Mouse (Mus musculus) neutrophil, adult 5-6 weeks (primary cell): Measurements from ENCODE around the gene Lamb3. TPM values are rescaled to one million over a fixed set of nuclear protein-coding genes. Genes with fewer than 3 reads are reported as not detected.

Source experiments
- ATAC-seq: fragments of 151-379, 151-347 bp; 2 replicates; pipeline ENCODE4 v1.8.0; 2017; ENCODE audit warnings: mild to moderate bottlenecking, moderate TSS enrichment; ENCODE audit not compliant: insufficient number of reproducible peaks, poor library complexity, low FRiP score, severe bottlenecking; ENCODE audit errors: extremely low read depth
- total RNA-seq: library from RNA; stranded (forward); fragments of 200-1000 nt; gene quantifications from 2 replicates; pipeline ENCODE4 v1.2.3, GENCODE M21; 2017

Lamb3 gene
- total RNA-seq: 25.7 and 29.8 TPM in 2 replicates

DNA sequence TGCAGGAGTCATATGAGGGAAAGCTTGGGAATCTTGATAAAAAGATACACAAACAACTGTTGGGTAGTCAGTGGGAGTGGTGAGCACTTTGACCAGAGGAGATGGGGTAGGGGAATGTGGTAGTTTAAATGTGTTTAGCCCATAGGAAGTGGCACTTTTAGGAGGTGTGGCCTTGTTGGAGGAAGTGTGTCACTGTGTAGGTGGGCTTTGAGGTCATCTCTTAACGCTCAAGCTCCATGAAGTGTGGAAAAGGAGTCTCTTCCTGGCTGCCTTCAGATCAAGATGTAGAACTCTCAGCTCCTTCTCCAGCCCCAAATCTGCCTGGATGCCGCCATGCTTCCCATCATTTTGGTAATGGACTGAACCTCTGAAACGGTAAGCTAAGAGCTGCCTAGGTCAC, at the start of gene Lamb3:
TSS of gene Lamb3 (plus strand) at position 197 of the 400 bp plus-strand sequence.
- ATAC-seq: peak; percentile 41

DNA sequence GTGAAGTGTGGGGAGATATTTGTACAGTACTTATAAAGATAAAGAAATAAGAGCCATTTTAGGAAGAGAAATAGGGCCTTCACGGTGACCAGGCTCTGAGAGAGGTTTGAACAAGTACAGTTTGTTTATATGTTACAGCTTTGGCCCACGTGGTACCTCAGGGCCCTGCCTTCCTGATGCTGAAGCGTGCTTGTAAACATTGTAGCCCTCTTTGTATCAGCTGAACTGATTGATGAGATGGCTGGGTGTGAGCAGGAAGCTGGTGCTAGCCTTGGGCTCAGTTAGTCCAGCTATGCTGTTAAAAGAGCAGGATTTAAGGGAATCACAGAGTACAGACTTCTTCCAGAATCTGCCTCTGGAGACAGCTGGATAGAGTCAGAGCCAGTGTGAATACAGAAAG, 48.3 kb upstream of the Lamb3 start:
- ATAC-seq: no peak

GRCm38 (mm10) chr1:193159613-193160012, 47.9 kb upstream of the Lamb3 start:
- no peak for ATAC-seq

DNA sequence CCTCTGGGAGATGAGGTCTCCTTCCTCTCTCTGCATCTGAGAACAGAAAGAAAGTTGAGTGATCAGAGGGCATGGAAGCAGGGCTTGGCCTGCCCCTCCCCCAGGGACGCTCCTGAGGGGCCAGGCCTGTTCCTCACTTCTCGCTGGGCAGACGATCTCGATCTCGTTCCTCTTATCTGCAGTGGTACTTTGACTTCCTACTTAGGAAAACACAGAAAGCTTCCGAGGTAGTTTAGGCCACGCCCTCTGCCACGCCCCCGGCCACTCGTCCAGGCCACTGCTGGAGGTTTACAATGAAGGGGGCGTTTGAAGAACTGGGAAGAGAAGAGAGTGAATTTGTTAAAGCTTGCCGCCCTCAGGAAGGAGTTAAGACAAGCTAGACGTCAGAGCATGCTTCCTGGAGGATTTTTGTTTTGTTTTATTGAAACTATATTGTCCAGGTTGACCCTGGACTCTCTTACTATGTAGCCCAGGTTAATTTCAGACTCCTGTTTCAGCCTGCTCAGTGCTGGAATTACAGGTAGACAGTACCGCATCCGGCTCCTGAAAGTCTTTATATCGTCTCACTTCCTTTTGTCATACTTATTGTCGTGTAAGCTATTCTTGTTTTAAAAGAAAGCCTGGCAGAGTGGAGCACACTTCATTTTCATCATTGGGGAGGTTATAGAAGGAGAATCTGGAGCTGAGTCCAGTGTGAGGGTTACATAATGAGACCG, 47.0 kb upstream of the Lamb3 start:
- ATAC-seq: peak; percentile 64; the same call in 1 of the 2 replicates

GRCm38 (mm10) chr1:193167746-193168145, 39.8 kb upstream of the Lamb3 start, which contains the start of gene A130010J15Rik:
TSS of gene A130010J15Rik (plus strand) at chr1:193168046.
- no peak for ATAC-seq

GRCm38 (mm10) chr1:193169228-193169627, 38.3 kb upstream of the Lamb3 start:
- ATAC-seq: no peak

- ATAC-seq: peak; percentile 37; the same call in 1 of the 2 replicates
Observed at GRCm38 (mm10) chr1:193169856-193170255, 37.6 kb upstream of the Lamb3 start.

DNA sequence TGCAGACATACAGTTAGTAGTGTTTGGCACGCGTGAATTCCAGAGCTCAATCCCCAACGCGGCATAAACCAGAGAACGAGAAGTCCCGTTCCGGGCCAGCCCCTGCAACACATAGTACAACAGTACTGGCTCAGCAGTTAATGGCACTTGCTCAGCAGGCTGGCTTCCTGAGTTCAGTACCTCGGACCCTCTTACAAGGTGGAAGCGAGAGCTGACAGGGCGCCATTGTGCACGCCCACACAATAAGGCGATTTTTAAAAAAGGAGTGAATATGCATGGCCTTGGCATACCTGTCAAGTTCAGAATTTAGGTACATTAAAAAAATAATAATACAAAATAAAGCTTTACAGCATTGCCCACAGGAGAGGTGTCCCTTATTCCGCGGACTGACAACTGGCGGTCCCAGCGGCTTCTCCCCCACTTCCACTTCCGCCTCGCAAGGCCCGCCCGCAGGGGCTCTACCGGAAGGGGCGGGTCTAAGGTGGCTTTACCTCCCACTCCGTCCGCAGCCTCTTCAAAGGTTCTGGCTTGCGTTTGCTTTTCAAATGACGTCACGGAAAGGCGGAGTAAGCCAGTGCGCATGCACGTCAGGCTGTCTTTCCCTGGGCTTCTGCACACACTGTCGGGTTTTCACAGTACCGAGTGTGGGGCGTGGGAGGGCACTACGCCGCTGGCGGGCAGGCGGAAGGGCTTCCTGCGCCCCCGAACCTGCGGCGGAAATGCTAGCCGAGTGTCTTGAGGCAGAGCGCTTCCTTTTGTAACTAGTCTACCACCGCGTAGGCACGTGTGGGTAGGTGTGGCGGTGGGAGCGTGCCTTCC, 34.3 kb upstream of the Lamb3 start:
- peak; percentile 94 for ATAC-seq

- no peak for ATAC-seq
Observed at GRCm38 (mm10) chr1:193173810-193174129, 33.7 kb upstream of the Lamb3 start.

DNA sequence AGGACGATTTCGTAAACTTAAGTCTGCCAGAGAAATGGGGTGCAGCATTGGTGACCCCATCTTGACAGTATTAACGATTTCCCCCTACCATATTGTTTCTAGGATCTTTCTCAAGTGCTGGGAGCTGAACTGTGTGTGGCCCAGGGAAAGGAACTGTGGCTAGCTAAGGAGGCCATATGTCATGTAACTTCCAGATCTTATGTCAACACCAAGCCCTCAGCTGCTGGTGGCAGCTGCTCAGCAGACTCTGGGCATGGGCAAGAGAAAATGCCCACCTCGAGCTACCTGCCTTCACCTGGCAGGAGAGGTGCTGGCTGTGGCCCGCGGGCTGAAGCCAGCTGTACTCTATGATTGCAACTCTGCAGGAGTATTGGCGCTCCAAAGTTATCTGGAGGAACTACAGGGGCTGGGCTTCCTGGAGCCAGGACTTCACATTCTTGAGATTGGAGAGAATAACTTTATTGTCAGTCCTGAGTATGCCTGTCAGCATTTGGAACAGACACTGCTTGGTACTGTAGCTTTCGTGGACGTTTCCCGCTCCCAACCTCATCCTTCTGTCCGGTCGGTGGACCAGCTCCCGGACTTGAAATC, 33.3 kb upstream of the Lamb3 start:
- no peak for ATAC-seq

GRCm38 (mm10) chr1:193181104-193181503, 26.4 kb upstream of the Lamb3 start:
- peak; percentile 69 for ATAC-seq

DNA sequence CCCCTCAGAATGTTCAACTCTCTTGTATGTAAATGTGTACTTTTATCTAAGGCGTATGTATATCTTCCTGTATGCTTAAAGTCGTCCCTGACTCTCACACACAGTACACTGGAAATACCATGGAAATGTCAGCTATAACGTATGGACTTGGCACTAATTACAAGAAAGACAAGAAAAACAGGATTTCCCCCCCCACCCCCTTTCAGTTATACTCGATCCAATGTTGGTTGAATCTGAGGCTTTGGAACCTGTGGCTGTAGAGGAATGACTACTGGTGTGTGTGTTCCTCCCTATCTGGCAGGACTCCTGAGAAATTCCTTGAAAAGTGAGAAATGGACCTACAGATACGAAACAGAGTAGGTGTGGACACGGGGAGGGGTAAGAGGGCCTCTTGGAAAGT, 19.2 kb upstream of the Lamb3 start:
- ATAC-seq: no peak

- peak; percentile 65 for ATAC-seq
Observed at GRCm38 (mm10) chr1:193189151-193189621, 18.3 kb upstream of the Lamb3 start.

DNA sequence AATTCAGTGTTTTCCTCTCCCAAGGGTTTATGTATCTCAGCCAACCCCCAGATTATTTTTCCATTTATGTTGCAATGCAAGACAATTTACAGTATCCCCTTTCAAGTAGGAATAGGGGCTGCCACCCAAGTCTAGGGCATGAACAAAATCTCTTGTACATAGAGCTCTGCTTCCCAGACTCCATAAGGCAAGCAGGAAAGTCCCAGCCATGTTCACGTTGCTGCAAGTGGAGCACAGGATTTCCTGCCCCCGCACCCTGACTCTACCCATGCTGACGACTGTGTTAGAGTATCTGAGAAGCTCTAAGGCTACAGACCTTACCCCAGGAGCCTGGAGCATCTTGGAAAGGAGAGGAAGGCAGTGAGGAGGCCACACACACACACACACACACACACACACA, 17.7 kb upstream of the Lamb3 start:
- ATAC-seq: no peak

GRCm38 (mm10) chr1:193191675-193192283, 15.7 kb upstream of the Lamb3 start:
- ATAC-seq: peak; percentile 32; the same call in 1 of the 2 replicates

- ATAC-seq: no peak
Observed at GRCm38 (mm10) chr1:193194416-193195140, 12.9 kb upstream of the Lamb3 start.

DNA sequence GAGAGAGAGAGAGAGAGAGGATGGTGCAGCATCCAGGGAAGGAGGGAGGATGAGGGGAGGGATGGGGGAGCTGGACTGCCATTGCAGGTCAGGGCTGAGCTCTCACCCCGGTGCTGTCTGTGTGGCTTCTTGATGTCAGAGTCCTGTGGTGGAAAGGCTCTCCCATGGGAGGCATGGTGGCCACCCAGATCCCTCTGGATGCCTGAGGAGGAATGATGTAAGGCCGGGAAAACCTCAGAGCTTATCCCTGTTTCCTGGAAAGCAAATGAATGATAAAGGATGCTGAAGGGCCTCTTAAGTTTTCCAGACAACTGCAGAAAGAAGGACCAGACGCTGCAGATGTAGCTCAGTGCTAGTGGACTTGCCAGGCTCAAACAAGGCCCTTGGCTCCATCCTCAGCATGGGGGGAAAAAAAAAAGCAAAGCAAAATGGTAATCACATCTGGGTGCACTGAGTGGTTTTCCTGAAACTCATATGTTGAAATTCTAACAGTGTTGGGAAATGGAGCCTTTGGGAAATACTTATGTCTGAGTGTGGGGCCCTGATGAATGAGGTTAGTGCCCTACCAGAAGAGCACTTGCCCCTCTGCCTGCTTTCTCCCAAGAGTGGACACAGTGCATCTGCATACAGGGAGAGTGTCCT, 12.2 kb upstream of the Lamb3 start:
- no peak for ATAC-seq

GRCm38 (mm10) chr1:193197494-193198205, 9.8 kb upstream of the Lamb3 start:
- no peak for ATAC-seq
